Mouse (Mus musculus) common myeloid progenitor, adult 5-6 weeks (primary cell): ENCODE measurements around the gene Coro2b. TPM values are rescaled to one million over a fixed set of nuclear protein-coding genes. Genes with fewer than 3 reads are reported as not detected.

ENCODE experiments used
- ATAC-seq: replicated peaks from 2 replicates; pipeline ENCODE4 v1.8.0; 2016; ENCODE audit warnings: low read depth, mild to moderate bottlenecking, moderate TSS enrichment, inconsistent platforms; ENCODE audit not compliant: poor library complexity, severe bottlenecking
- total RNA-seq: library from RNA; stranded (forward); fragments of 200-1000, 187-1606 nt; gene quantifications from 2 replicates; pipeline ENCODE4 v1.2.3, GENCODE M21; 2017

The Coro2b gene
- total RNA-seq, 1 experiment from 2014 or later = 0.87 TPM

GRCm38 (mm10) chr9:62518572-62518971 lies 18.3 kb downstream of the Coro2b start:
- no peak for ATAC-seq

GRCm38 (mm10) chr9:62517112-62517957 lies 19.5 kb downstream of the Coro2b start:
- no peak for ATAC-seq

DNA sequence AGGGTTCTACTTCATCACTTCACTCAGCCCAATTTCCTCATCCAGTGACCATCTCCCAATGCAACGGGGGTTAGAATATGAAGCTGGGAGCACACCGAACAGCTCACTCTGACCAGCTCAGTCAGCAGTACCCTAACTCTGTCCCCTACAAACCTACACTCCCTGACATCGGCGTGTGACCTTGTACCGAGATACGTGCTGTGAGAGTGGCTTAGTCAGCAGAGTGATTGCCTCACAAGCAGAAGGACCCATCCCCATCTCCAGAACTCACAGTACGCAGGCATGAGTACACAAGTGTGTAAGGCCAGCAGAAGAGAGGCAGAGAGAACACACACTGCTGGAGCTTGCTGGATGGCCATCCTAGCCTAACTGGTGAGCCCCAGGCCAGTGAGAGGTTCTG lies 21.7 kb downstream of the Coro2b start:
- ATAC-seq = no peak

DNA sequence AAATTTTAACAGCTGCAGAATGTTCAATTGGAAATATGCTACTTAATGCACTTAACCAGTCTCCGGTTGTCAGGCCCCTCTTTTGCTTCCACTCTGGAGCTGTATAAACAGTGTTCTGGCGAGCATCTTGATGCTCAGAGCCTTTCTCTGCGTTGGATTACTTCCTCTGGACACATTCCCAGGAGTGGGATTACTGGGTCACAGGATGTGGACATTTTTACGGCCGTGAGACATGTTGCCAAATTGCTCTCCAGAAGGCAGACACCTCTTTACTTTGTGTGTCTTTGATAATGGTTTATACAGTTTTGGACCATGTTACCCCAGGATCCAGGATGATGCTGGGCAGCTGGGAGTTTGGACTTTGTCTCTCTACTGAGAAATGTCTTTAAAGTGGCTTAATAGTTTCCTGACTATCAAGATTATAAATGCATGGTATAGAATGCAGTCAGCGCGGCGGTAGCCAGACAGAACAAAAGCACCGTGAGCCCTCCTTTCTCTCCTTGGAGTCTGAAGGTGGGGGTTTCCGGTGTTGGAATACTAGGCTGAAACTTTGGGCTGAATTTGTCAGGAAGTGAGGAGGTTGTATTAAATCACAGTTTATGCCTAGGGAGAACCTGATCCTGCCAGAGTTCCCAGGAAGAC lies 23.2 kb downstream of the Coro2b start:
- no peak for ATAC-seq

- ATAC-seq = peak; percentile 78
Measured at GRCm38 (mm10) chr9:62510530-62510936, 26.3 kb downstream of the Coro2b start.

DNA sequence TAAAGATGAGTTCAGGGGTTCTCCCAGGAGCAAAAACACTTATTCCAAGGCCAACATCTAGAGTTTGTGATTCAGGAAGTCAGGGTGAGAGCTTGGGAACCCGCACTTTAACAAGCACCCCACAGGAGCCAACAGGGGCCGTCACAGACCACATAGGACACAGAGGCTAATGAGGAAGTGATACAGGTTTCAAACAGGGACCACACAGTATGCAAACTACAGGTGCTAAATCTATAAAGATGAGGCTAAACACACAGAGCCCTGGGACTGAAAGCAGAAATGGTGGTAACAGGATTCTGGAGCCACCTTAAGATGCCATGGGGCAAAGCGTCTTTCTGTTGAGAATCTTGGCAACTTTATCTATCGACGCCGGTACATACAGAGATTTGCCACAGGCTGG lies 27.2 kb downstream of the Coro2b start:
- ATAC-seq = peak; percentile 66; the same call in 1 of the 2 replicates

DNA sequence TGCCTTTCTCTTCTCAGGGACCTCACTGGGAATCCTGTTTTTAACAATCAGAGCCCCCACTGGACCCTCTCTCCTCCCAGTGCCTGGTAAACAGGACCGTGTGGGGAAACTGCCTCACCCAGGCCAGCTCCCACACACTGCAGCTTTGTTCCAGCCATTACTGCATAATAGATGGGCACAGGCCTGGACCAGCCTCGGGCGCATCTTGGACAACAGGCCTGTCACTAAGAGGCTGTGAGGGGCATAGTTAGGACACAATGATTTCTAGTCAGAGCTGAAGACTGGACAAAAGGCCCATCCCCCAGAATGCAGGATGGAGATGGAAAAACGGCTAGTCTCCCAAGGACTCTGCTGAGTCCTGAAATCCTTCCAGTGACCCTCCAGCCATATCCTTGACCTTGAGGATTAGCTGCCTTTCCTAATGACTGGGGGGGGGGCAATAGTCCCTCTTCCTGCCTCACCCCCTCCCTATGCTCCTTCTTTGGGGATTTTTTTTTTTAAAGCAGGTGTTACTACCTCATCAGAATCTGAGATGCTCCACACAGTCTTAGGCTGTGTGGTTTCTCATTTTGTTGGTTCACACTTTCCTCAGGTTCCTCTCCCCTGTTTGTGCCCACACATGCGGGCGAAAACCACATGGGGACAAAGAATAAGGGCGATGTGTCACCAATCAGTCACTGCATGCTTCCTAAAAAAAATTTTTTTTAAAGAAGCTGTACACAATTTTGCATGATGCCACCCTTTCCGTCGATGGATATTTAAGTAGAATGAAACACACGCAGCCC lies 27.9 kb downstream of the Coro2b start:
- 0 out of 2 replicates have a peak, but pooled peaks have one; percentile 22 for ATAC-seq

DNA sequence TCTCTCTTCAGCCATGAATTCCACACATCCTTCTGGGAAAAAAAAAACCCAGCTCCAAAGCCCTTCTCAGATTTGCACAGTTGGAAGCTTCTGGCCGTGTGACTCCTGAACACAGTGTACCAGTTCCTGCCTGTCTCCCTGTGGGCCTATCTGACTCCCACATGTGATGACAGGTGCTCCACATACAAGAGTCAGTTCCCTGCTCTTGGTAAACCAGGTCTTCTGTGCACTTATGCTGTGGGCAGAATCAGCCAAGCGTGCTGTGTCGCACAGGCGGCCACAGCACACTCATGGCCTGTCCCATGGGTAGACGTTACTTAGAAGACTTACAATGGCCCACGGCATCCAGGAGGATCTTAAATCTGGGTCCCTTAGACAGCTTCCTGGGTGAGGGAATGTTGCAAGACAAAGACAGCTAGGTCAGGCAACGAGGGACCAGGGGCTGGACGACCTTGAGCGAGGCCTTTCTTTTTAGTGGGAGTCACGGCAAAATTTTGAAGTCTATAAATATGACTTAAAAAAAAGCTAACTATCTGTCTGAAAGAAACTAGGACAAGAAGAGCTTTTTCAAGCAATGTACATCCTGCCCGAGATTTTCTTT lies 30.3 kb downstream of the Coro2b start:
- ATAC-seq = no peak

DNA sequence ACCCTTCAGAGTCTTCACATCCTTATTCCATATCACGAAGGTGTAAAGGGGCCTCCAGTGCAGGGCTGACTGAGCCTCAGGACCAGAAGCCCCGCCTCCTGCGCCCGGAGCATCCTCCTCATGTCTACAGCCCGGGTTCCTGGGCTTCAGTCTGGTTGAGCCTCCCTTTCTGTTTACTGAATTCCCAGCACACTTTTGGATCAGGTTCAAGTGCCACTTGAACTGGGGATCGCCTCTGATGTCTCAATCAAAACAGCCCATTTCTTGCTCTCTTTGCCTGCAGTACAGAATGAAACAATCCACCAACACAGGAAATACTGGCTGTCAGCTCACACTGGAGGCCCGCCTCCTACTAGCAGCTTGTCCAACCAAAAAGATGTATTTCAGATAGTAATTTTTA lies 32.7 kb downstream of the Coro2b start:
- ATAC-seq = no peak

DNA sequence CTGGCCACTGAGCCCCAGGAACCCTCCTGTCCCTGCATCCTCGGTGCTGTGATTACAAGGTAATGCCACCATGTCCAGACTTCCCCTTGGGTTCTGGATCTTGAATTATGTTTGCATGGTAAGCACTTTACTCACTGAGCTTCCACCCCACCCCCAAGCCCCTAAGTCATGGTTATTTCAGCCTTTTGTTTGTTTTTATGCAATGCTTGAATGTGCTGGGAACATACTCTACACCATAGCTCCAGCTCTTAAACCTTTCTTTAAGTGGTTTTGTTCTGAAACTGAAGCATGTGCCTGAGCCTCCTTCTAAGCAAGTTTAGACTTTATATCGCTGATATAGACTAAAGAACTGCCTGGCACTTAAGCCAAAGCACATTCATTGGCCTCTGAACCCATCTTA lies 34.5 kb downstream of the Coro2b start:
- no peak for ATAC-seq

- ATAC-seq = no peak
Measured at GRCm38 (mm10) chr9:62501566-62501965, 35.3 kb downstream of the Coro2b start.

DNA sequence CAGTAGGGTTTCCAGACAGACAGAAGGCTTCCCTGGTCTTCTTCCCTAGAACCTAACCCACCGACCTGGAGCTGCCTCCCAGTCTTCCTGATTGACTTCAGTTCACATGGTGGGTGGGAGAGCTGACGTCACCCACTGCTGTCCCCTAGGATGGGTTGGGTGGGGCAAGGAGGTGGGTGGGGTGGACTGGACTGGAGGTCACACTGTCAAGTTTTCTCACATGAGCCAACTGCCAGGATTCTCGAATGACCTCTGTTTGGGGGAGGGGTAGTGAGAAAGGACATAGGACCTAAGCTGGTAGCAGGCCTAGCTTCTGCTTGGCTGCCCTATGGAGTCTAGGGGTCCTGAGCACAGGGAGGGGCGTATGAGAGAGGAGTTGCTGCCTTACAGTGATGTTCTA lies 36.8 kb downstream of the Coro2b start:
- ATAC-seq = no peak

DNA sequence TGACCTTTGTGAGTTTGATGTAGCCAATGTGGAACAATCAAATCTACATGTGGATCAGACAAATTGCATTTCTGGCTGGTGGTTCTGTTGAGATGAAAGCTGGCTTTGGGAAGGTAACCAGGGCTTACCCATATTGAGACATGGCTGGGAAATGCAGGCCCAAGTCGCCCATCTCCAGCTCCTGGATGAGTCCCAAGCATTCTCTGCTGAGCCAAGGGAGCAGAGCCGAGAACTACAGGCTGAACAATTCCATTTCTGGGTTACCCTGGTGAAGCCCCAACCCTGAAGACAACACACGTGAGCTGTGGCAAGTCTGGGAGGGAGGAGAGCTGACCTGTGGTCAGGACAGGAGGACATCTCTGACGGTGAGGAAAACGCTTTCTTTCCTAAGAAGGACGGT lies 37.9 kb downstream of the Coro2b start:
- ATAC-seq = no peak

DNA sequence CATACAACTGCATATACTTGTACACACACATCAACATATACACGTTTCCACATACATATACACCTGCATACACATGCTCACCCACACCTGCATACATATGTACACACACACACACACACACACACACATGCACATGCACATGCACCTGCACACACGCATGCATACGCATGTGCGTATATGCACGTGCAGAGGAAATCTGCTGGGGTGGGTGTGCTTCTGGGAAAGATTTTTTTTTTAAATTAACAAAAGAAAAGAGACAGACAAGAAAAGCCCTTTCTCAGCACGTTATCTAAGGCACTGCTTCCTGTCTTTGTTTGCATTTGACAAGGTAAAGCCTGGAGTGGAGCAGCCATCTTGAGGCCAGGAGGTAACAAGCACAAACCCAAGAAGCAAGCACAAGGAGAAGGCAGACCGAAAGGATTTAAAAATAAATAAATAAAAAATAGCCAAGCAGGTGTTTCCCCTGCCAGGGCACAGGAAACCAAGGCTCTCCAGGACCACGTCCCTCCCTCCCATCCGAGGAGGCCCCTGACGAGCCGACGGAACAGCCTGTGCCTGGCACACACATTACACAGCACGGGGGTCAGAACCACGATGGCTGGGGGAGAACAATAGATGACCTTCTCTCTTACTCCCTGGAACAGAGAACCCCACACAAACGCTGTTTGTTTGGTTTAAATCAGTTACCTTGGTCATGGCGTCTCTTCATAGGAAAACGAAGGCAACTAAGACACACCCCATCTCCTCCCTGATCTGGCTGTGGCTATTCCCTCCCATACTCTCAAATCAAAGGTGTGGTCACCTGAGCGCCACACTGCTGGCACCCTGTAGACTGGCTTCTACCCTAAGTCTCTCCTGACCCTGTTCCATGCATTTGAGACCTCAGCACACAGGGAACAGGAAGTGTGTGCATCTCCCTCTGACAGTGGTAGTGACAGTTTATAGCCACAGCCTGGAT lies 39.4 kb downstream of the Coro2b start:
- ATAC-seq = 0 out of 2 replicates have a peak, but pooled peaks have one; percentile 62

- ATAC-seq = no peak
Measured at GRCm38 (mm10) chr9:62492306-62492990, 44.4 kb downstream of the Coro2b start.

DNA sequence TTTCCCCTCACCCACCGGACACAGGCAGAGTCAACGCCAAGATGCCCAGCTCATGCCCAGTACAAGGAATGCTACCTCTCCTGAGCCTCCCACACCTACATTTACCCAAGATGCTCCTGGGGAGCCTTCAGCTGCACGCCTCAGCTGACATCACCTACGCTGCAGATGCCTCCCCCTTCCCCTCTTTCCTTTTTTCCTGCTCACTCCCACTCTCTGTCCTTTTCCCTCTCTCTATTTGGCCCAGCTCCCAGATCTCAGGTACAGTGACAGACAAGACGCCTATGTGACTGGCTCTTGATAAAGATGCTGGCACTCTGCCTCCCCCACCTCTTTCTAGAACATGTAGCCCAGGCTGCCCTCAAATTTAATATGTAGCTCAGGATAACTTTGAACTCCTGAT lies 45.2 kb downstream of the Coro2b start:
- ATAC-seq = no peak

DNA sequence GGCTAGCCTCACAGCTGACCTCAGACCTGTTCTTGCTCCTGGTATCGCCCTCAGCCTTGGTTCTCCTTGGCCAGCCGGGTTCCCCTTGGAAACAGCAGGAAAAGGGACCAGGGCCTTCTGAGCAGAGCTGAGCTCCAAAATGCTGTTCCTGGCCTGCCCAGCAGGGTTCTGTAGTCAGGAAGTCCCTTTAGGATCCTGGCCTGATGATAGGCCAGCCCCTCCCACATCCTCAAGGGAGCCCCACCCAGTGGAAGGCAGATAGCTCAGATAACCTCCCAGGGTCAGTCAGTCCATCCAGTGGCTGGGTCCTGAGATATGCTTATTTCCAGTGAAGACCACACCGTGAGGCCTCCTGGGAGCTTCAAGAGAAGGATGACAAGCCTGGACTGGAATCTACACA lies 45.7 kb downstream of the Coro2b start:
- peak; percentile 76 for ATAC-seq

DNA sequence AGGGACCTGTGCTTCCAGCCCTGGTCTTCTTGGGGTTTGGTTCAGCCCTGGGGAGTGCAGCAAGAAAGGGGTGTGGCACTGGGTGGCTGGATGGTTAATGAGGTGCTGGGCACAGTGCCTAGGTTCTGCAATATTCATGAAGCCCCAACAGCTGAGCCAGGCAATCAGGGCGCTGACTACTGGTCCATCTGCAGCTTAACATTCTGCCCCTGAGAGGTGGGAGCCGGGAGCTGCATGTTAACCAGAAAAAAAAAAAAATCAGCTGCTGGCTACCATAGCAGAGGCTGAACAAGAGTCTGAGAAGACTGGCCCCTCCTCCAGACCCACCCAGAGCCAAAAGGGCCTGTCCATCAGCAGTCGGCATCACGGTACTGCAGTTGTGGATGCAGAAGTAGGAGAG lies 52.7 kb downstream of the Coro2b start:
- no peak for ATAC-seq

DNA sequence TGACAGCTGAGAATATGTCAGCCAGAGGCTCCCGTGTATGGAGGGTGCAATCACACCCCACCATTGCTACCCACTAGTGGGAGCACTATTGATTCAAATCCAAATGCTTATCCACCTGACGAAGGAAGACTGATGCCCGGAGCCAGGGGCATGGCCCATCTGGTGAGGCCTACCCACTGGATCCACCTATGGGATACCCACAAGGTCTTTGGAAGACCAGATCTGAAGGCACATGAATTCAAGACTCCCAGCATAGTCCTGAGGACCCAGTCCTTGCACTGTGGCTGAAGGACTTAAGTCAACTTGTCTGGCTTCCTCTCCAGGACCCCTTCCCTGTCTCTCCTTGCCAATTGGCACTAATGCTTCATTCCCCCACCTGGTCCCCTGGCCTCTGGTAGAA lies 54.1 kb downstream of the Coro2b start:
- ATAC-seq = no peak
